Mouse (Mus musculus) mammary gland, adult 2 months (tissue): ENCODE data around the gene Slc25a28. TPM values are rescaled to one million over a fixed set of nuclear protein-coding genes. Genes with fewer than 3 reads are reported as not detected.

Experiments
- polyA plus RNA-seq: library from polyadenylated mRNA; depleted of rRNA; stranded (reverse); fragments of >200 nt; gene quantifications from 2 replicates; pipeline ENCODE4 v1.2.3, GENCODE M21; 2012; ENCODE audit warnings: low replicate concordance; rRNA removed

The Slc25a28 gene
- 76.3 and 79.7 TPM in 2 replicates for polyA plus RNA-seq

DNA sequence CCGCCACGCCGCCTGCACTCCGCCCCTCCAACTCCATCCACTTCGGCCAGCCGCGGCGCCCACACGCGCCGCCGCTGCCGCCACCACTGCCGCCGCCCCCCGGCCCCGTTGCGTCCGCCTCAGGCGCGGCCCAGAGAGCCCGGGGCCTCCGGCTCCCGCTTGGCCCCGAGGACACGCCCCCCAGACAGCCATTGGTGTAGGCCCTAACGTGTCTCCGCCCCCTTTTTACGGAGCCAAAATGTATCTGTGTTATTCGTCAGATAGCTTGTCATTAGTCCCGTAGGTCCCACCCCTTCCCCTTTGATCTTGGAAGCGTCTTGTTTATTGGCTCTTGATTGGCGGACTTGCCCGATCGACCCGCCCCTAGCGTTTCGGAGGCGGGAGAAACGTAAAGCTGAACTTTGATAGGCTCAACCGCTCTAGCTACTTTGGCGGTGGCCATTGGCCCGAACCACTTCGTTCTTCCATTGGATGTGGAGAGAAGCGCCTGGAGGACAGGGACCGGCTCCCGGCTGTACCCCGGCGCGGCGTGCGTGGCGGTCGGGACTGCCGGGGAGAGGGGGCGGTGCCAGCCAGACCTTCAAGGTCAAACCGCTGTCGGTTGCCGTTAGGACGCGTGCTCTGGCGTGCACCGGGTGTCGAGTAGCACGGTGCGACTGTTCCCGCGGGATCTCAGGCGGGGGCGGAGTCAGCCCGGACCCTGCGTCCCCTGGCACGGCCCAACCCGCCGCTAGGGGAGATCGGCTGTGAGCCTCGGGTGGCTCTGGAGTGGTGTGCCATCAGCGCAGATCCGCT lies at the start of gene Slc25a28:
Gene Slc25a28 (minus strand): TSS at position 152 of the 795 bp plus-strand sequence.

DNA sequence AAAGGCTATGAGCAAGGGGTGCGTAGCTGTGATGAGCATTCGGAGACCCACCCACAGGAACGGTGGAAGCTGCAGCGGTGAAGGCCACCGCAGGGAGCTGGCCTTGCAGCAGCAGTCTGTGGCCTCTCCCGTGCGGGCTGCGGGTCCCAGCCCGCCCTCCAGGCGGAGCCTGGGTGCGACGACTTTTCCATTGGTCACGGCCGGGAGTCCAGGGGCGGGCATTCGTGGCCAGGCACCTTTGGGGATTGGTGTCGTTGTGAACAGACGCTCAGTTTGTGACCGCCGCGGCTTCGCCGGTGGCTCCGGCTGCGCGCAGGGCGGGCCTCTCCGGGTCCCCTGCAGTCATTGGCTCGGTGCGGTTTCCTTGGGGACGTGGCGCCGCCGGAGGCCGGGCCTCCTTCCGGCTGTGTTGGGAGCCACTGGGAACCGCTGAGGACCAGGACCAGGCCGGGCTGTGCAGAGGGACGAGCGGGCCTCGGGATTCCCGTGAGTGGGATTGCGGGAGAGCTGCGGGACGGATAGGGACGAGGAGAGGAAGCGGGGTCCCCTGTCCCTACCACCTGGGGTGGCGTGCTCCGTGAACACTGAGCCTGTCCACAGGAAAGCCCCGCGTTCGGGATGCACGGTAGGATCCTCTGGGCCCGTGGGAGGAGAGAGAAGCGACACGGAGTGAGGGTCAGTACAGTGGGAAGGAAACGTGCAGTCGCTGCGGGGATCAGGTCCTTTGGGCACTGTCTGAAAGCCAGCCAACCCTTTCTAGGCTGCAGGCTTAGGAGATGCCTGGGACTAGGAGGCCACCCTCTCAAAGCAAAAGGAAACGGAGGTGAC lies 15.0 kb upstream of the Slc25a28 start, which contains the start of gene Entpd7:
Gene Entpd7 (plus strand): TSS at position 254 of the 828 bp plus-strand sequence.

Other genes starting within 250 kb of the Slc25a28 start
- 0.04 and 0.07 TPM in 2 replicates for gene Cnnm1, start 234.4 kb downstream of the Slc25a28 start, polyA plus RNA-seq
- 15.5 and 66.9 TPM in 2 replicates for gene Got1, start 150.3 kb downstream of the Slc25a28 start, polyA plus RNA-seq
- gene Nkx2-3, start 62.6 kb downstream of the Slc25a28 start, polyA plus RNA-seq = not detected in 2 replicates
- 4.2 and 4.8 TPM in 2 replicates for gene Entpd7, start 14.8 kb upstream of the Slc25a28 start, polyA plus RNA-seq
- gene Cutc, start 78.1 kb upstream of the Slc25a28 start, polyA plus RNA-seq = 3.5 and 8.1 TPM in 2 replicates
- gene Cox15, start 78.1 kb upstream of the Slc25a28 start, polyA plus RNA-seq = 12.9 and 18.3 TPM in 2 replicates
- 0.30 and 0.32 TPM in 2 replicates for gene Abcc2, start 107.3 kb upstream of the Slc25a28 start, polyA plus RNA-seq